Mouse (Mus musculus) embryonic facial prominence, embryonic 14.5 days (tissue): ENCODE measurements around the gene Slc25a38. TPM values are rescaled to one million over a fixed set of nuclear protein-coding genes. Genes with fewer than 3 reads are reported as not detected.

ENCODE experiments used
- polyA plus RNA-seq: library from polyadenylated mRNA; unstranded; fragments of >200 nt; fragmentation: Nextera tagmentation; extraction: Ambion mirVana; gene quantifications from 2 replicates; pipeline ENCODE4 v1.2.1, GENCODE M21; 2014

Gene Slc25a38
- polyA plus RNA-seq, 1 experiment from 2014 or later = 23.6 TPM

Other genes with a start within 250 kb of the Slc25a38 start
- gene Wdr48, start 215.5 kb upstream of the Slc25a38 start, polyA plus RNA-seq = 46.5 and 50.2 TPM in 2 replicates
- gene Gorasp1, start 172.8 kb upstream of the Slc25a38 start, polyA plus RNA-seq = 29.9 and 32.4 TPM in 2 replicates
- 0.52 and 0.72 TPM in 2 replicates for gene Ttc21a, start 172.8 kb upstream of the Slc25a38 start, polyA plus RNA-seq
- 1.7 and 2.4 TPM in 2 replicates for gene Csrnp1, start 125.7 kb upstream of the Slc25a38 start, polyA plus RNA-seq
- 4.9 and 8.0 TPM in 2 replicates for gene Xirp1, start 86.8 kb upstream of the Slc25a38 start, polyA plus RNA-seq
- 9.8 and 11.3 TPM in 2 replicates for gene Cx3cr1, start 40.5 kb upstream of the Slc25a38 start, polyA plus RNA-seq
- gene Ccr8, start 18.3 kb upstream of the Slc25a38 start, polyA plus RNA-seq = 1.3 and 2.3 TPM in 2 replicates
- gene Rpsa, start 17.3 kb downstream of the Slc25a38 start, polyA plus RNA-seq = 1,998 and 2,049 TPM in 2 replicates
- gene Mobp, start 39.3 kb downstream of the Slc25a38 start, polyA plus RNA-seq = 0.08 TPM in 1 of 2 replicates, not detected in the other
- 0.68 and 0.72 TPM in 2 replicates for gene Myrip, start 191.1 kb downstream of the Slc25a38 start, polyA plus RNA-seq